Mouse (Mus musculus) hindbrain, embryonic 12.5 days (tissue): ENCODE measurements at regions not wholly inside any gene's neighbourhood (a gene's known extent, or its start where the extent isn't known, plus 50 kb on each side); places are given as distances from the start of the nearest gene placed in this dataset.

Source experiments
- ATAC-seq: fragments of 200-750 bp; cut with Nextera tagmentation; 2 replicates; pipeline ENCODE4 v1.8.0; 2017; ENCODE audit warnings: moderate TSS enrichment; ENCODE audit not compliant: low FRiP score
- H3K27ac ChIP-seq: fragments of 300-500 bp; sonication (generic); 2 replicates; pipeline ENCODE4 v1.5.1; 2016; ENCODE audit warnings: mild to moderate bottlenecking
- H3K27me3 ChIP-seq: fragments of 300-500 bp; sonication (generic); 2 replicates; pipeline ENCODE4 v1.6.1; 2016; ENCODE audit warnings: mild to moderate bottlenecking
- H3K36me3 ChIP-seq: fragments of 300-500 bp; sonication (generic); 2 replicates; pipeline ENCODE4 v1.6.1; 2016; ENCODE audit warnings: mild to moderate bottlenecking
- H3K4me1 ChIP-seq: fragments of 300-500 bp; sonication (generic); 2 replicates; pipeline ENCODE4 v1.6.1; 2016
- H3K4me2 ChIP-seq: fragments of 300-500 bp; sonication (generic); replicated peaks from 2 replicates; pipeline ENCODE4 v1.6.1; 2016; ENCODE audit warnings: mild to moderate bottlenecking
- H3K4me3 ChIP-seq: fragments of 300-500 bp; sonication (generic); 2 replicates; pipeline ENCODE4 v1.5.1; 2016; ENCODE audit warnings: mild to moderate bottlenecking
- H3K9ac ChIP-seq: fragments of 300-500 bp; sonication (generic); 2 replicates; pipeline ENCODE4 v1.6.1; 2016; ENCODE audit warnings: mild to moderate bottlenecking, moderate library complexity
- H3K9me3 ChIP-seq: fragments of 300-500 bp; sonication (generic); replicated peaks from 2 replicates; pipeline ENCODE4 v1.6.1; 2016; ENCODE audit warnings: mild to moderate bottlenecking
- WGBS: fragments of 180-500 bp; shearing (Covaris S2); methylation state at CpG from one replicate; pipeline ENCODE4 v1.1.7; 2016; 5-methylcytosine and 5-hydroxymethylcytosine counted together

- Histone ChIP-seq H3K27ac (no peak overlapping the region), H3K4me1 (peaks cover 7% of the 10 kb centered on the region)
- 73% methylated on average over 3 of the region's 3 CpGs for WGBS
These were observed 145.1 kb upstream of the Elac2 start for GRCm38 (mm10) chr11:64833786-64834185.

GRCm38 (mm10) chr11:64836771-64837170, 142.1 kb upstream of the Elac2 start:
- no peak overlapping the region for H3K4me2 ChIP-seq
- no peak overlapping the region for H3K27ac ChIP-seq
- no peak for ATAC-seq
- H3K9me3 ChIP-seq: no peaks in the 10 kb centered on the region
- WGBS: 74% methylated on average over 8 of the region's 8 CpGs
- H3K27me3 ChIP-seq: no peaks in the 10 kb centered on the region
- no peak overlapping the region for H3K4me3 ChIP-seq
- H3K36me3 ChIP-seq: no peaks in the 10 kb centered on the region
- H3K9ac ChIP-seq: no peak overlapping the region
- H3K4me1 ChIP-seq: peaks cover 7% of the 10 kb centered on the region

More at GRCm38 (mm10) chr11:64833786-64834185, 145.1 kb upstream of the Elac2 start:
- no peak overlapping the region for H3K9ac ChIP-seq
- no peak overlapping the region for H3K4me3 ChIP-seq
- no peaks in the 10 kb centered on the region for H3K27me3 ChIP-seq
- H3K4me2 ChIP-seq: no peak overlapping the region
- no peak for ATAC-seq
- no peaks in the 10 kb centered on the region for H3K36me3 ChIP-seq
- H3K9me3 ChIP-seq: no peaks in the 10 kb centered on the region

GRCm38 (mm10) chr11:64841092-64841491, 137.7 kb upstream of the Elac2 start:
- Histone ChIP-seq H3K9ac (no peak overlapping the region), H3K27ac (no peak overlapping the region), H3K9me3 (no peaks in the 10 kb centered on the region), H3K4me3 (no peak overlapping the region), H3K27me3 (no peaks in the 10 kb centered on the region), H3K4me2 (no peak overlapping the region), H3K36me3 (no peaks in the 10 kb centered on the region), H3K4me1 (0 out of 2 replicates have a peak, but pooled peaks cover 3% of the 10 kb centered on the region)
- WGBS: 90% methylated on average over 2 of the region's 2 CpGs
- no peak for ATAC-seq

- no peak for ATAC-seq
- no peak overlapping the region for H3K9ac ChIP-seq
- H3K4me2 ChIP-seq: no peak overlapping the region
- H3K36me3 ChIP-seq: no peaks in the 10 kb centered on the region
- WGBS: 58% methylated on average over 18 of the region's 18 CpGs
- no peaks in the 10 kb centered on the region for H3K27me3 ChIP-seq
- H3K27ac ChIP-seq: no peak overlapping the region
- H3K4me3 ChIP-seq: no peak overlapping the region
- no peaks in the 10 kb centered on the region for H3K9me3 ChIP-seq
- 0 out of 2 replicates have a peak, but pooled peaks cover 3% of the 10 kb centered on the region for H3K4me1 ChIP-seq
These were observed 135.9 kb upstream of the Elac2 start for GRCm38 (mm10) chr11:64842775-64843530.

GRCm38 (mm10) chr11:64846577-64847147, 132.2 kb upstream of the Elac2 start:
- ATAC-seq: no peak
- Histone ChIP-seq H3K9ac (no peak overlapping the region), H3K27me3 (no peaks in the 10 kb centered on the region), H3K9me3 (no peaks in the 10 kb centered on the region), H3K4me2 (no peak overlapping the region), H3K27ac (no peak overlapping the region), H3K4me1 (0 out of 2 replicates have a peak, but pooled peaks cover 3% of the 10 kb centered on the region), H3K36me3 (no peaks in the 10 kb centered on the region), H3K4me3 (no peak overlapping the region)
- WGBS: 93% methylated on average over 7 of the region's 7 CpGs

GRCm38 (mm10) chr11:64859636-64860035, 119.2 kb upstream of the Elac2 start:
- 58% methylated on average over 3 of the region's 3 CpGs for WGBS
- Histone ChIP-seq H3K9me3 (no peaks in the 10 kb centered on the region), H3K4me3 (no peak overlapping the region), H3K27ac (no peak overlapping the region), H3K4me2 (no peak overlapping the region), H3K27me3 (no peaks in the 10 kb centered on the region), H3K4me1 (no peaks in the 10 kb centered on the region), H3K9ac (no peak overlapping the region), H3K36me3 (no peaks in the 10 kb centered on the region)
- no peak for ATAC-seq

- no peak for ATAC-seq
- H3K4me1 ChIP-seq: no peaks in the 10 kb centered on the region
- no peak overlapping the region for H3K4me3 ChIP-seq
- WGBS: 51% methylated on average over 8 of the region's 8 CpGs
- H3K9me3 ChIP-seq: no peaks in the 10 kb centered on the region
- H3K36me3 ChIP-seq: no peaks in the 10 kb centered on the region
- no peak overlapping the region for H3K4me2 ChIP-seq
- no peak overlapping the region for H3K27ac ChIP-seq
- H3K27me3 ChIP-seq: no peaks in the 10 kb centered on the region; the same call in 1 of the 2 replicates
- no peak overlapping the region for H3K9ac ChIP-seq
These were observed 98.2 kb upstream of the Elac2 start for GRCm38 (mm10) chr11:64880674-64881073.

GRCm38 (mm10) chr11:64884518-64884917, 94.3 kb upstream of the Elac2 start:
- Histone ChIP-seq H3K4me3 (no peak overlapping the region), H3K9me3 (no peaks in the 10 kb centered on the region), H3K9ac (no peak overlapping the region), H3K27ac (no peak overlapping the region), H3K4me1 (no peaks in the 10 kb centered on the region), H3K27me3 (no peaks in the 10 kb centered on the region; the same call in 1 of the 2 replicates), H3K4me2 (no peak overlapping the region), H3K36me3 (no peaks in the 10 kb centered on the region)
- 71% methylated on average over 2 of the region's 2 CpGs for WGBS
- no peak for ATAC-seq

- H3K27ac ChIP-seq: no peak overlapping the region
- H3K36me3 ChIP-seq: no peaks in the 10 kb centered on the region
- WGBS: 74% methylated on average over 11 of the region's 11 CpGs
- no peaks in the 10 kb centered on the region for H3K4me1 ChIP-seq
- no peak overlapping the region for H3K4me2 ChIP-seq
- no peaks in the 10 kb centered on the region for H3K9me3 ChIP-seq
- no peak for ATAC-seq
- no peak overlapping the region for H3K9ac ChIP-seq
- H3K4me3 ChIP-seq: no peak overlapping the region
- H3K27me3 ChIP-seq: no peaks in the 10 kb centered on the region
These were observed 89.4 kb upstream of the Elac2 start for GRCm38 (mm10) chr11:64889335-64890020.

- H3K4me3 ChIP-seq: no peak overlapping the region
- no peak for ATAC-seq
- no peak overlapping the region for H3K27ac ChIP-seq
- no peak overlapping the region for H3K4me2 ChIP-seq
- no peaks in the 10 kb centered on the region for H3K9me3 ChIP-seq
- H3K4me1 ChIP-seq: no peaks in the 10 kb centered on the region
- 35% methylated on average over 3 of the region's 3 CpGs for WGBS
- no peak overlapping the region for H3K9ac ChIP-seq
- no peaks in the 10 kb centered on the region for H3K36me3 ChIP-seq
- H3K27me3 ChIP-seq: no peaks in the 10 kb centered on the region
These were observed 88.1 kb upstream of the Elac2 start for GRCm38 (mm10) chr11:64890776-64891175.

- Histone ChIP-seq H3K4me3 (no peak overlapping the region), H3K4me2 (no peak overlapping the region), H3K4me1 (0 out of 2 replicates have a peak, but pooled peaks cover 5% of the 10 kb centered on the region), H3K27ac (no peak overlapping the region), H3K9me3 (no peaks in the 10 kb centered on the region), H3K9ac (no peak overlapping the region), H3K36me3 (no peaks in the 10 kb centered on the region), H3K27me3 (no peaks in the 10 kb centered on the region)
- no peak for ATAC-seq
- WGBS: 87% methylated on average over 14 of the region's 14 CpGs
These were observed 82.9 kb upstream of the Elac2 start for GRCm38 (mm10) chr11:64895804-64896466.
